11 mouse cellular contexts compared by ENCODE assay signal in genomic region chr3:65954499-65955391, GRCm38 (mm10). TPM values are rescaled to one million over a fixed set of nuclear protein-coding genes. Genes with fewer than 3 reads are reported as not detected.
A peak's percentile ranks its signal among the peaks of the same experiment; 100 is the strongest.
DNase-seq lines count a peak whose midpoint lies in the region; ATAC-seq lines count a peak whose summit lies in the region.
"Had no signal": no experiment of that assay in that cellular context is flagged by ENCODE, and none has a peak within 500 bp of the region (broad histone marks: within the 10 kb centered on the region; RNA-seq: fewer than 3 reads in every experiment).

No protein-coding gene starts in this region.

- no peak for ATAC-seq in midbrain, embryonic 16.5 days
- no peak for ATAC-seq in stomach, embryonic 15.5 days (ENCODE audit: insufficient read depth, low FRiP score, low read depth)

- H3K36me3 ChIP-seq in midbrain, embryonic 10.5 days: peaks cover 72% of the 10 kb centered on the region
- H3K36me3 ChIP-seq in midbrain, embryonic 16.5 days (ENCODE audit: control insufficient read depth, insufficient read depth, low read length): peaks cover 15% of the 10 kb centered on the region
- peaks cover 73% of the 10 kb centered on the region for H3K36me3 ChIP-seq in limb, embryonic 10.5 days
- peaks cover 11% of the 10 kb centered on the region for H3K36me3 ChIP-seq in stomach, embryonic 15.5 days

- H3K9me3 ChIP-seq in midbrain, embryonic 10.5 days (replicated peaks): no peaks in the 10 kb centered on the region
- H3K9me3 ChIP-seq in midbrain, embryonic 16.5 days (replicated peaks; ENCODE audit: control insufficient read depth, low read length, poor library complexity, severe bottlenecking): no peaks in the 10 kb centered on the region
- no peaks in the 10 kb centered on the region for H3K9me3 ChIP-seq in limb, embryonic 10.5 days (replicated peaks)
- no peaks in the 10 kb centered on the region for H3K9me3 ChIP-seq in stomach, embryonic 15.5 days

- intact Hi-C loops in left cerebral cortex, postnatal 36 days (cut with DNase I): loop anchor here (5.0 kb wide), 1 partner anchor 33 kb away; no protein-coding TSS in a partner anchor

- peak overlapping the region; percentile 16; the same call in 1 of the 2 replicates for H3K4me3 ChIP-seq in midbrain, embryonic 10.5 days
- H3K4me3 ChIP-seq in midbrain, embryonic 16.5 days (ENCODE audit: low read depth, low read length): no peak overlapping the region
- H3K4me3 ChIP-seq in limb, embryonic 10.5 days: peak overlapping the region; percentile 13; the same call in 1 of the 2 replicates
- H3K4me3 ChIP-seq in stomach, embryonic 15.5 days (replicated peaks): no peak overlapping the region

- DNase-seq in embryo, embryonic 10 days (ENCODE audit: low spot score): peak; percentile 82
- DNase-seq in embryo, embryonic 9.5 days (ENCODE audit: extremely low spot score): no peak
- DNase-seq in midbrain, embryonic 10.5 days (ENCODE audit: low spot score): peak; percentile 36
- no peak for DNase-seq in limb, embryonic 10.5 days (ENCODE audit: low spot score)
- DNase-seq in adrenal gland, adult 8-10 months: no peak
- DNase-seq in left cerebral cortex, postnatal 36 days (ENCODE audit: low spot score in 2 of 2): no peak
- DNase-seq: cerebellum, adult 9-10 months; lung, postnatal 10 days; thymus, postnatal 36 days had no signal

- no peaks in the 10 kb centered on the region for H3K27me3 ChIP-seq in midbrain, embryonic 10.5 days (ENCODE audit: low read depth, poor library complexity, severe bottlenecking)
- no peaks in the 10 kb centered on the region for H3K27me3 ChIP-seq in midbrain, embryonic 16.5 days (ENCODE audit: control insufficient read depth, insufficient read depth, low read depth, low read length)
- no peaks in the 10 kb centered on the region for H3K27me3 ChIP-seq in limb, embryonic 10.5 days (ENCODE audit: low read depth, poor library complexity, severe bottlenecking)
- no peaks in the 10 kb centered on the region for H3K27me3 ChIP-seq in stomach, embryonic 15.5 days (replicated peaks)

- no peak overlapping the region for H3K27ac ChIP-seq in midbrain, embryonic 10.5 days (replicated peaks)
- H3K27ac ChIP-seq in midbrain, embryonic 16.5 days (ENCODE audit: low read length): no peak overlapping the region
- no peak overlapping the region for H3K27ac ChIP-seq in limb, embryonic 10.5 days
- H3K27ac ChIP-seq in stomach, embryonic 15.5 days: no peak overlapping the region

- H3K4me2 ChIP-seq in midbrain, embryonic 16.5 days (ENCODE audit: low read length): no peak overlapping the region
- H3K4me2 ChIP-seq in stomach, embryonic 15.5 days: peak overlapping the region; percentile 27; the same call in 1 of the 2 replicates

- H3K9ac ChIP-seq in midbrain, embryonic 16.5 days (ENCODE audit: low read depth, low read length): no peak overlapping the region
- no peak overlapping the region for H3K9ac ChIP-seq in stomach, embryonic 15.5 days

- 60% methylated on average over 8 of the region's 8 CpGs for WGBS in midbrain, embryonic 10.5 days
- WGBS in midbrain, embryonic 16.5 days: 43% methylated on average over 8 of the region's 8 CpGs
- 81% methylated on average over 8 of the region's 8 CpGs for WGBS in limb, embryonic 10.5 days
- 60% methylated on average over 8 of the region's 8 CpGs for WGBS in stomach, embryonic 15.5 days

- H3K4me1 ChIP-seq in midbrain, embryonic 10.5 days: peaks cover 50% of the 10 kb centered on the region
- peaks cover 43% of the 10 kb centered on the region for H3K4me1 ChIP-seq in midbrain, embryonic 16.5 days (ENCODE audit: control insufficient read depth, insufficient read depth, low read length)
- H3K4me1 ChIP-seq in limb, embryonic 10.5 days: peaks cover 39% of the 10 kb centered on the region
- H3K4me1 ChIP-seq in stomach, embryonic 15.5 days: peaks cover 14% of the 10 kb centered on the region

RNA-seq across cellular contexts. Expression of gene Ccnl1, which starts 3.3 kb away (rescaled TPM):
- polyA plus RNA-seq in midbrain, embryonic 10.5 days (2016; fragmentation: Nextera tagmentation; extraction: Ambion mirVana): 98.2 and 106 TPM in 2 replicates
- 64.7 and 73.2 TPM in 2 replicates for polyA plus RNA-seq in midbrain, embryonic 16.5 days (2015; fragmentation: Nextera tagmentation; extraction: Ambion mirVana)
- 93.2 and 115 TPM in 2 replicates for polyA plus RNA-seq in limb, embryonic 10.5 days (2016; fragmentation: Nextera tagmentation; extraction: Ambion mirVana)
- 109 and 110 TPM in 2 replicates for polyA plus RNA-seq in stomach, embryonic 15.5 days (2015; fragmentation: Nextera tagmentation; extraction: Ambion mirVana)
- total RNA-seq in adrenal gland, adult 8-10 months (2022): 10 to 100 TPM; 53.2 to 91.9 (median 84.1) TPM
- total RNA-seq in left cerebral cortex, postnatal 36 days (2021): 10 to 100 TPM; 40.0 to 57.9 TPM

Comparison
In these comparisons a context has a peak if more than half of its experiments do, and no peak if none do; other contexts are left out.
1. DNase-seq: peak in embryo, embryonic 10 days (single experiment) and midbrain, embryonic 10.5 days (single experiment); none in embryo, embryonic 9.5 days (single experiment), limb, embryonic 10.5 days (single experiment), adrenal gland, adult 8-10 months (single experiment) and left cerebral cortex, postnatal 36 days (0 of 2).
2. H3K4me3 ChIP-seq: peak in midbrain, embryonic 10.5 days (single experiment) and limb, embryonic 10.5 days (single experiment); none in midbrain, embryonic 16.5 days (single experiment) and stomach, embryonic 15.5 days (single experiment).